Mouse (Mus musculus): Measurements from ENCODE around the gene Gmpr. TPM values are rescaled to one million over a fixed set of nuclear protein-coding genes. Genes with fewer than 3 reads are reported as not detected.

Gmpr gene
- 140 and 296 TPM in 2 replicates for polyA plus RNA-seq (2012; ENCODE audit: insufficient read depth, low replicate concordance)

GRCm38 (mm10) chr13:45507274-45508229 lies at the start of gene Gmpr:
Gmpr (plus strand) TSS chr13:45507444.
- peaks cover 69% of the 10 kb centered on the region for H3K4me1 ChIP-seq
- no peak for TF ChIP-seq GATA1 (IDR thresholded peaks at IDR 0.05; ENCODE audit: borderline replicate concordance, low read length)
- no peak for TF ChIP-seq FLI1 (IDR thresholded peaks at IDR 0.05; ENCODE audit: low read length)
- H3K27me3 ChIP-seq (replicated peaks), result no peaks in the 10 kb centered on the region
- peaks cover 10% of the 10 kb centered on the region for H3K9me3 ChIP-seq
- H3K4me3 ChIP-seq (replicated peaks), result peak within 1 kb of the TSS; percentile 95
- peaks cover 20% of the 10 kb centered on the region for H3K36me3 ChIP-seq (replicated peaks; ENCODE audit: low read length)

GRCm38 (mm10) chr13:45457459-45457858 lies 49.8 kb upstream of the Gmpr start:
- Histone ChIP-seq H3K4me3 (replicated peaks) (no peak overlapping the region), H3K9me3 (no peaks in the 10 kb centered on the region), H3K27me3 (replicated peaks) (no peaks in the 10 kb centered on the region), H3K4me1 (peaks cover 71% of the 10 kb centered on the region), H3K36me3 (replicated peaks; ENCODE audit: low read length) (peaks cover 5% of the 10 kb centered on the region)
- TF ChIP-seq FLI1 (IDR thresholded peaks at IDR 0.05; ENCODE audit: low read length) (no peak), GATA1 (IDR thresholded peaks at IDR 0.05; ENCODE audit: borderline replicate concordance, low read length) (no peak)

GRCm38 (mm10) chr13:45460177-45460576 lies 47.1 kb upstream of the Gmpr start:
- Histone ChIP-seq H3K4me1 (peaks cover 44% of the 10 kb centered on the region), H3K27me3 (replicated peaks) (no peaks in the 10 kb centered on the region)
- TF ChIP-seq FLI1 (IDR thresholded peaks at IDR 0.05; ENCODE audit: low read length) (no peak), GATA1 (IDR thresholded peaks at IDR 0.05; ENCODE audit: borderline replicate concordance, low read length) (no peak)

GRCm38 (mm10) chr13:45461370-45461958 lies 45.8 kb upstream of the Gmpr start:
- no peaks in the 10 kb centered on the region for H3K9me3 ChIP-seq
- no peaks in the 10 kb centered on the region for H3K27me3 ChIP-seq (replicated peaks)
- no peak overlapping the region for H3K4me3 ChIP-seq (replicated peaks)
- no peak for TF ChIP-seq FLI1 (IDR thresholded peaks at IDR 0.05; ENCODE audit: low read length)
- H3K4me1 ChIP-seq, result peaks cover 40% of the 10 kb centered on the region
- H3K36me3 ChIP-seq (replicated peaks; ENCODE audit: low read length), result peaks cover 5% of the 10 kb centered on the region

More at GRCm38 (mm10) chr13:45460177-45460576, 47.1 kb upstream of the Gmpr start:
- Histone ChIP-seq H3K4me3 (replicated peaks) (no peak overlapping the region), H3K36me3 (replicated peaks; ENCODE audit: low read length) (peaks cover 5% of the 10 kb centered on the region), H3K9me3 (no peaks in the 10 kb centered on the region)

- Histone ChIP-seq H3K4me3 (replicated peaks) (no peak overlapping the region), H3K27me3 (replicated peaks) (no peaks in the 10 kb centered on the region), H3K4me1 (peaks cover 34% of the 10 kb centered on the region), H3K36me3 (replicated peaks; ENCODE audit: low read length) (no peaks in the 10 kb centered on the region), H3K9me3 (no peaks in the 10 kb centered on the region)
- TF ChIP-seq FLI1 (IDR thresholded peaks at IDR 0.05; ENCODE audit: low read length) (no peak), GATA1 (IDR thresholded peaks at IDR 0.05; ENCODE audit: borderline replicate concordance, low read length) (no peak)
These were observed 41.6 kb upstream of the Gmpr start for GRCm38 (mm10) chr13:45465616-45466015.

DNA sequence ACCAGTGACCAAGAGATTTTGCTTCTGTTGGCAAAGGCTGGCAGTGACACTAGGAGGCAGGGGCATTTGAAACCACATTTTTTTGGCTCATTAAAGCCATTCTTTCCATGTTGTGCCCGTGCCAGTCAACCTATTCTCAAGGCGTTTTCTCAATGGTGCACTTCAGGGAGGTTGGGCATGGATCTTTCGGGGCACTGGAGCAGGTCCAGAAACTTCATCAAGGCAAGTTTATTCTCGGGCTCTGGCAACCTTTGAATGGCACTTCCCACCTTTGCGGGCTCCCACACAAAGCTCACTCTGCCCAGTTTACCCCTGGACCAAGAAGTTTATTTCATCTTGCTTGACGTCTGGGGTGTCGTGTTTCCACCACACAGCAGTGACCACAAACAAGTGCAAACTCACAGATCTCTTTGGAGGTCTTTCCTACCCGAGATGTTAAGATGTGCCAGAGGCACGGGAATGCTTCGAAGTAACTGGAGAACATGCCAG lies 41.2 kb upstream of the Gmpr start:
- Histone ChIP-seq H3K4me3 (replicated peaks) (no peak overlapping the region), H3K9me3 (no peaks in the 10 kb centered on the region), H3K36me3 (replicated peaks; ENCODE audit: low read length) (no peaks in the 10 kb centered on the region), H3K4me1 (peaks cover 29% of the 10 kb centered on the region), H3K27me3 (replicated peaks) (no peaks in the 10 kb centered on the region)
- TF ChIP-seq FLI1 (IDR thresholded peaks at IDR 0.05; ENCODE audit: low read length), result no peak
- TF ChIP-seq GATA1 (IDR thresholded peaks at IDR 0.05; ENCODE audit: borderline replicate concordance, low read length), result no peak

- no peak overlapping the region for H3K4me3 ChIP-seq (replicated peaks)
- H3K36me3 ChIP-seq (replicated peaks; ENCODE audit: low read length), result no peaks in the 10 kb centered on the region
- no peaks in the 10 kb centered on the region for H3K9me3 ChIP-seq
- no peaks in the 10 kb centered on the region for H3K27me3 ChIP-seq (replicated peaks)
- H3K4me1 ChIP-seq, result peaks cover 20% of the 10 kb centered on the region
- TF ChIP-seq FLI1 (IDR thresholded peaks at IDR 0.05; ENCODE audit: low read length) (no peak), GATA1 (IDR thresholded peaks at IDR 0.05; ENCODE audit: borderline replicate concordance, low read length) (no peak)
These were observed 38.5 kb upstream of the Gmpr start for GRCm38 (mm10) chr13:45468751-45469150.

DNA sequence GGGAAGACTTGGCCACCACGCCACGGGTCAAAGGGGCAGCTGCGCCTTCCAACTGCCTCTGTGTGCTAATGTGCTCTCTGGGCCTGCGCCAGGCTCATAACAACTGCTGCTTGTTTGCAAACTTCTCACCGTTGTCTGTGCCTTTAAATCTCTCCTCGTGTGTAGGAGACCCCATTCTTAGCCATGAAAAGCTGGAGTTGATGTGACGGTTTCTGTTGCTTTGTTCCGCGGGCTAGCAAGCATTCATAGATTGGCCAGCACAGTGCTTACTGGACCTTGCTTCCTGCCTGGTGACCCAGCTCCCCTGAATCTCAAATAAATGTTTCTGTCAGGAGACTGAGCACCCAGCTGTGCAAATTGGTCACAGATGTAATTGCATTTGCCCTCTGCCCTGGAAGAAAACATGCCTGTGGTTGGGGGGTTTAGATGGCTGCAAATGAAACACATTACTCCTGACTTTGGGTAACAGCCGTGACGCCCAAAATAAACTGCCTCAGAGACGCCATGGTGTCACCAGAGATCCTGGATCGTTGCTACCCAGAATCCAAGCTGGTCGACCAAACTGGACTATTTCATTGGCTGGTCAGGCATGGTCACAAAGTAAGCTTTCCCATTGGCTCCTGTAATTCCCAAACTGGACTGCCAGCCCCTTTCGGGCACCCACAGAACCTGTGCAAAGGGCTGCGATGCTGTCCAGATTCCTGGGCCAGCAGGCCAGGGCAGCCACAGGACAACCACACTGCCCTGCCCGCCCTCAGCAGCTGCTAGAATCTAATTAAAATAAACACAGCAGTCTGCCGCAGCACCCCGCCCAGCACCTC lies 37.6 kb upstream of the Gmpr start:
- peaks cover 5% of the 10 kb centered on the region for H3K27me3 ChIP-seq (replicated peaks)
- no peak for TF ChIP-seq FLI1 (IDR thresholded peaks at IDR 0.05; ENCODE audit: low read length)
- no peak for TF ChIP-seq GATA1 (IDR thresholded peaks at IDR 0.05; ENCODE audit: borderline replicate concordance, low read length)
- peaks cover 27% of the 10 kb centered on the region for H3K4me1 ChIP-seq
- no peaks in the 10 kb centered on the region for H3K36me3 ChIP-seq (replicated peaks; ENCODE audit: low read length)
- no peaks in the 10 kb centered on the region for H3K9me3 ChIP-seq
- no peak overlapping the region for H3K4me3 ChIP-seq (replicated peaks)

- peaks cover 36% of the 10 kb centered on the region for H3K4me1 ChIP-seq
- peaks cover 5% of the 10 kb centered on the region for H3K27me3 ChIP-seq (replicated peaks)
- no peak overlapping the region for H3K4me3 ChIP-seq (replicated peaks)
- TF ChIP-seq FLI1 (IDR thresholded peaks at IDR 0.05; ENCODE audit: low read length), result no peak
- TF ChIP-seq GATA1 (IDR thresholded peaks at IDR 0.05; ENCODE audit: borderline replicate concordance, low read length), result no peak
- no peaks in the 10 kb centered on the region for H3K36me3 ChIP-seq (replicated peaks; ENCODE audit: low read length)
- H3K9me3 ChIP-seq, result peaks cover 3% of the 10 kb centered on the region; the same call in 1 of the 2 replicates
These were observed 33.9 kb upstream of the Gmpr start for GRCm38 (mm10) chr13:45473311-45473710.
